Mouse (Mus musculus) thymus, adult 2 months (tissue): Measurements from ENCODE around the gene Olfr373.

ENCODE experiments used
- CTCF ChIP-seq: fragments of 200-500 bp; IDR thresholded peaks from 2 replicates; pipeline ENCODE4 v1.5.1; 2012; ENCODE audit warnings: mild to moderate bottlenecking, control low read depth, low read length, moderate library complexity, borderline replicate concordance; ENCODE audit not compliant: control insufficient read depth, poor library complexity, insufficient read depth; ENCODE audit errors: extremely low read depth
- POLR2A ChIP-seq: fragments of 200-500 bp; IDR thresholded peaks from 2 replicates; pipeline ENCODE4 v1.6.1; 2012; ENCODE audit warnings: mild to moderate bottlenecking, low read length, control low read depth, moderate library complexity; ENCODE audit not compliant: control insufficient read depth, poor library complexity, insufficient read depth; ENCODE audit errors: extremely low read depth

DNA sequence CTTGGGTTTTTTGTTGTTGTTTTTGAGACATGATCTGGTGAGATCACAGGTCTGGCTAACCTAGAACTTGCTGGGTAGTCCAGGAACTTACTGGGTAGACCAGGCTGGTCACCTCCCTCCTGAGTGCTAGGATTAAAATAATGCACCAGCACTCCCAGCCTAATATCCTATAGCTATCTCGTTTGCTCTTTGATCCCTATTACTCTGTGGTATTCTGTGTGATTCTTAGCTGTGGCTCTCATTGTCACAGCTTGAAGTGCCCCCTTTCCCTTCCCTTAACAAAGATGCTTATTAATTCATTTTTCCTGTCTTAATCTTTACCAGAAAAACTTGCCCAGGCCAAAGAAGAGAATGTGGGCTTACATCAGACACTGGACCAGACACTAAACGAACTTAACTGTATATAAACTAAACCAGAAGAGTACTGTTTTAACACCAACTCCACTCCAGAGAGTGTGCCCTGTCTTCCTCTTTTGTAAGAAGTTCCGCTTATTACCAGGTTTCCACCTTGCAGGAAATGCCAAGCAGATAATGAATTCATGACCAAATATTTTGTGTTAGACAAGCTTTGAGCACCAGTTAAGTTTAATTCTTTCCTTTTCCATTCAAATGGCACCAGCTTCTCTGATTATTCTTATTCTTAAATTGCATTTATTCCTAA lies 68.6 kb downstream of the Olfr373 start:
- TF ChIP-seq POLR2A (no peak), CTCF (no peak)
